Mouse (Mus musculus) hindbrain, embryonic 16.5 days (tissue): ENCODE results near the gene Slc2a5. TPM values are rescaled to one million over a fixed set of nuclear protein-coding genes. Genes with fewer than 3 reads are reported as not detected.

Experiments used
- ATAC-seq: fragments of 200-750 bp; cut with Nextera tagmentation; 2 replicates; pipeline ENCODE4 v1.8.0; 2017; ENCODE audit warnings: moderate TSS enrichment, moderate library complexity
- H3K27ac ChIP-seq: fragments of 300-500 bp; sonication (generic); 2 replicates; pipeline ENCODE4 v1.5.1; 2014; ENCODE audit warnings: low read depth, mild to moderate bottlenecking, control low read depth, low read length, moderate library complexity
- H3K27me3 ChIP-seq: fragments of 300-500 bp; sonication (generic); replicated peaks from 2 replicates; pipeline ENCODE4 v1.6.1; 2014; ENCODE audit warnings: low read length; ENCODE audit not compliant: control insufficient read depth, insufficient read depth
- H3K36me3 ChIP-seq: fragments of 300-500 bp; sonication (generic); 2 replicates; pipeline ENCODE4 v1.6.1; 2014; ENCODE audit warnings: mild to moderate bottlenecking, low read length, moderate library complexity, mixed read lengths; ENCODE audit not compliant: control insufficient read depth, insufficient read depth
- H3K4me1 ChIP-seq: fragments of 300-500 bp; sonication (generic); 2 replicates; pipeline ENCODE4 v1.6.1; 2014; ENCODE audit warnings: low read depth, low read length; ENCODE audit not compliant: control insufficient read depth, insufficient read depth
- H3K4me2 ChIP-seq: fragments of 300-500 bp; sonication (generic); 2 replicates; pipeline ENCODE4 v1.6.1; 2014; ENCODE audit warnings: mild to moderate bottlenecking, low read length, control low read depth, moderate library complexity
- H3K4me3 ChIP-seq: fragments of 300-500 bp; sonication (generic); 2 replicates; pipeline ENCODE4 v1.5.1; 2014; ENCODE audit warnings: mild to moderate bottlenecking, low read length, control low read depth, moderate library complexity
- H3K9ac ChIP-seq: fragments of 300-500 bp; sonication (generic); 2 replicates; pipeline ENCODE4 v1.6.1; 2014; ENCODE audit warnings: low read depth, mild to moderate bottlenecking, control low read depth, low read length, moderate library complexity
- H3K9me3 ChIP-seq: fragments of 300-500 bp; sonication (generic); 2 replicates; pipeline ENCODE4 v1.6.1; 2014; ENCODE audit warnings: mild to moderate bottlenecking, low read length, moderate library complexity; ENCODE audit not compliant: control insufficient read depth
- WGBS: fragments of 180-500 bp; shearing (Covaris S2); extraction: QIAGEN DNeasy Blood & Tissue Kit; methylation state at CpG from one replicate; pipeline ENCODE4 v1.1.7; 2014; 5-methylcytosine and 5-hydroxymethylcytosine counted together
- polyA plus RNA-seq: library from polyadenylated mRNA; unstranded; fragments of >200 nt; fragmentation: Nextera tagmentation; extraction: Ambion mirVana; gene quantifications from 2 replicates; pipeline ENCODE4 v1.2.1, GENCODE M21; 2015

The Slc2a5 gene
- polyA plus RNA-seq: 2.8 and 3.0 TPM in 2 replicates

GRCm38 (mm10) chr4:150119055-150119454, at the start of gene Slc2a5:
Gene Slc2a5, plus strand, starts transcription at chr4:150119283.
- Histone ChIP-seq H3K4me3 (no peak within 1 kb of the TSS), H3K9ac (no peak within 1 kb of the TSS)

DNA sequence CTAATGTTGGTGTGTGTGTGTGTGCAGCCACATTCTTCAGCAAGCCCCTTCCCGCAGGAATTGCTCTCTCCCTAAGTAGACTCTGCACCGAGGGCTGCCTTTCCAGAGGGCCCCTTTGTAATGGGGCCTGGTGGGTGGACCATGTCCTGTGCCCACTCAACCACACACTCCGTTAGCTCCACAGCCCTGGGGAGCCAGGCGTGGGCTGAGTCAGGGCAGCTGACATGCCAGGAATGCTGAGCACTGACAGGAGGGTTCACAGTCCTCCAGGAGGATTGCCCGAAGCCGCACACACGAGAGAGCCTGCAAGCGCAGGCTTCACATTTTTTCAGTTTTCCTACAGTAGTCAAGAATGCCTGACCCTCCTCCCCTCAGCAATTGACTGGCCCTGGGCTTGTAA, 48.9 kb upstream of the Slc2a5 start:
- 41% methylated on average over 8 of the region's 8 CpGs for WGBS
- Histone ChIP-seq H3K36me3 (no peaks in the 10 kb centered on the region), H3K4me1 (no peaks in the 10 kb centered on the region), H3K4me3 (no peak overlapping the region), H3K27ac (no peak overlapping the region), H3K4me2 (no peak overlapping the region), H3K9ac (no peak overlapping the region), H3K9me3 (no peaks in the 10 kb centered on the region), H3K27me3 (no peaks in the 10 kb centered on the region; the same call in 1 of the 2 replicates)
- no peak for ATAC-seq

More at GRCm38 (mm10) chr4:150119055-150119454, at the start of gene Slc2a5:
- ATAC-seq: 0 out of 2 replicates have a peak, but pooled peaks have one; percentile 25
- H3K4me1 ChIP-seq: no peaks in the 10 kb centered on the region; the same call in 1 of the 2 replicates
- 0 out of 2 replicates have a peak within 1 kb of the TSS, but pooled peaks have one; percentile 6 for H3K27ac ChIP-seq
- WGBS: 11% methylated on average over 15 of the region's 15 CpGs
- H3K27me3 ChIP-seq: no peaks in the 10 kb centered on the region
- no peaks in the 10 kb centered on the region for H3K36me3 ChIP-seq
- H3K9me3 ChIP-seq: no peaks in the 10 kb centered on the region
- H3K4me2 ChIP-seq: peak within 1 kb of the TSS; percentile 39

DNA sequence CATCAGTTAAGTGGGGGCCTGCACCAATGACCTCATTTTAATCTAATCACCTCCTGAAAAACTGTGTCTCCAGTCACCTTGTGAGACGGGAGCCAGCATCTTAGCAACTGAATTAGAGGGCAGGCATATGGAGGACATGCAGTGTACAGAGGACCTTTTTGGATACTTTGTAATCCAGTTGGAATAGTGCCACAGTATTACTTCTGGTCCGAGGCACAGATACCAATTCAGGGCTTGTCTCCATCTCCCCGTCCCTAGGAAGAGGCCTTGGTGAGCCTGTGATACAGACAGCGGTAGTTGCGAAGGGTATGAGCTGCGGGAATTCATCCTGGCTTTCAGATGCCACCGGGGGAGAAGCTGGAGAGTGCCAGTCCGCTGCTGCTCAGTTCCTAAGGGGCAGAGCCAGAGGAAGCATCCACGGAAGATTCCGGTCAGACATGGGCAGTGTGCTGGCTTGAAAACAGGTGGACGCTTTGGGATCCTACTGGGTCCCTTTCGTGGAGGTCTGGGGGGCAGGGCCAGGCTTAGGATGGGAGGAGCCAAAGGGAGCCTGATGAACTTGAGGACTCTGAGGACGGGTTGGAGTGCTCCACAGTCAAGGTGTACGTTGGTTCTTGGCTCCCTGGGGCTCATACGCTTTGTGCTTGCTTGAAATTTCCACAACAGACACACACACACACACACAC, 46.5 kb upstream of the Slc2a5 start:
- Histone ChIP-seq H3K27me3 (no peaks in the 10 kb centered on the region; the same call in 1 of the 2 replicates), H3K4me1 (no peaks in the 10 kb centered on the region), H3K27ac (no peak overlapping the region), H3K9ac (no peak overlapping the region), H3K36me3 (no peaks in the 10 kb centered on the region), H3K4me2 (no peak overlapping the region), H3K4me3 (no peak overlapping the region), H3K9me3 (no peaks in the 10 kb centered on the region)
- no peak for ATAC-seq
- WGBS: 45% methylated on average over 15 of the region's 15 CpGs

- no peaks in the 10 kb centered on the region for H3K36me3 ChIP-seq
- WGBS: 15% methylated on average over 8 of the region's 8 CpGs
- ATAC-seq: no peak
- H3K9me3 ChIP-seq: no peaks in the 10 kb centered on the region
- H3K4me1 ChIP-seq: no peaks in the 10 kb centered on the region
- H3K4me3 ChIP-seq: no peak overlapping the region
- H3K27ac ChIP-seq: no peak overlapping the region
- H3K4me2 ChIP-seq: no peak overlapping the region
- H3K9ac ChIP-seq: no peak overlapping the region
- no peaks in the 10 kb centered on the region; the same call in 1 of the 2 replicates for H3K27me3 ChIP-seq
Measured at GRCm38 (mm10) chr4:150073102-150073473, 46.0 kb upstream of the Slc2a5 start.

- Histone ChIP-seq H3K27me3 (no peaks in the 10 kb centered on the region; the same call in 1 of the 2 replicates), H3K9me3 (no peaks in the 10 kb centered on the region), H3K4me3 (no peak overlapping the region), H3K9ac (no peak overlapping the region), H3K36me3 (no peaks in the 10 kb centered on the region), H3K4me1 (no peaks in the 10 kb centered on the region), H3K27ac (no peak overlapping the region), H3K4me2 (no peak overlapping the region)
- ATAC-seq: no peak
- WGBS: 89% methylated on average over 7 of the region's 7 CpGs
Measured at GRCm38 (mm10) chr4:150075350-150075749, 43.7 kb upstream of the Slc2a5 start.

GRCm38 (mm10) chr4:150076147-150076546, 42.9 kb upstream of the Slc2a5 start:
- Histone ChIP-seq H3K4me1 (no peaks in the 10 kb centered on the region), H3K27ac (no peak overlapping the region), H3K4me3 (no peak overlapping the region), H3K36me3 (no peaks in the 10 kb centered on the region), H3K9ac (no peak overlapping the region), H3K27me3 (no peaks in the 10 kb centered on the region; the same call in 1 of the 2 replicates), H3K9me3 (no peaks in the 10 kb centered on the region), H3K4me2 (no peak overlapping the region)
- WGBS: 42% methylated on average over 18 of the region's 18 CpGs
- no peak for ATAC-seq

DNA sequence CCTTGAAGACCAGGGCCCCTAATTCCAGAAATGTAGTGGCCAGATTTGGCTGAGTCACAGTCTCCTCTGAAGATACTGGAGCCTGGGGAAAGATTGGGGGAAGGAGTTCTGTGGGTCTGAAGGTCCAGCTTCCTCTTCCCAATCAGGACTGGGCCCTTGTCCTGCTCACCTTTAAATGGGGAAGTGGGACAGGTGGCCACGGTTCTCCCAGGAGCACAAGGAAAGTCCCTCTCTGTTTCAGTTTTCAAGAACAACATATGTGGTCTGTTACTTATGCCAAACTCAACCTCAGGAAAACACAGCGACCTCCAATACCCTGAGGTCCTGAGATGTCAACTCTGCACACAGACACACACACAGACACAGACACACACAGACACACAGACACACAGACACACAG, 40.4 kb upstream of the Slc2a5 start:
- H3K36me3 ChIP-seq: no peaks in the 10 kb centered on the region
- no peak for ATAC-seq
- 92% methylated on average over 2 of the region's 2 CpGs for WGBS
- no peak overlapping the region for H3K4me3 ChIP-seq
- H3K4me1 ChIP-seq: no peaks in the 10 kb centered on the region
- no peaks in the 10 kb centered on the region for H3K9me3 ChIP-seq
- H3K9ac ChIP-seq: no peak overlapping the region
- H3K4me2 ChIP-seq: no peak overlapping the region
- no peaks in the 10 kb centered on the region; the same call in 1 of the 2 replicates for H3K27me3 ChIP-seq
- no peak overlapping the region for H3K27ac ChIP-seq

DNA sequence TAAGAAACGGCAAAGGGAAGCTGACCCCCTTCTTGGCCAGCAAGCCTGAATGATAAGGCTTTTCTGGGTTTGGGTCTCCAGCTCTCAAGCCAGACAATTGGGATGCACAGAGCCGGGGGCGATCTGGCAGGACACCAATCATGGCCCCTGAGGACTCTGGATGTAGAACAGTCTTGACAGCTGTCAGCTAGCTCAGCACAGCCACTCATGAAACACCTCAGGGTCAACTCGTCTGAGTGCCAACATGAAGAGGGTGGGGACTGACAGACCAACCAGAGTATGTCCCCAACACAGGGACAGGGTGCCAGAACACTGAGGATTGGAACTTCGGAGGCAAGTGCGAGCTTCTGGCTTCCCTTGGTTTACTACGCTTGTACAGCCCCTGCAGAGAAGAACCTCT, 39.8 kb upstream of the Slc2a5 start:
- Histone ChIP-seq H3K4me3 (no peak overlapping the region), H3K9ac (no peak overlapping the region), H3K27me3 (no peaks in the 10 kb centered on the region), H3K36me3 (no peaks in the 10 kb centered on the region), H3K27ac (no peak overlapping the region), H3K4me2 (no peak overlapping the region), H3K4me1 (no peaks in the 10 kb centered on the region), H3K9me3 (no peaks in the 10 kb centered on the region)
- no peak for ATAC-seq
- 73% methylated on average over 7 of the region's 7 CpGs for WGBS

- ATAC-seq: no peak
- 89% methylated on average over 11 of the region's 11 CpGs for WGBS
Measured at GRCm38 (mm10) chr4:150080330-150080967, 38.6 kb upstream of the Slc2a5 start.

More at GRCm38 (mm10) chr4:150080330-150080967, 38.6 kb upstream of the Slc2a5 start:
- H3K27ac ChIP-seq: no peak overlapping the region
- H3K27me3 ChIP-seq: no peaks in the 10 kb centered on the region
- no peak overlapping the region for H3K4me2 ChIP-seq
- H3K9ac ChIP-seq: no peak overlapping the region
- H3K4me1 ChIP-seq: no peaks in the 10 kb centered on the region
- no peak overlapping the region for H3K4me3 ChIP-seq
- H3K9me3 ChIP-seq: no peaks in the 10 kb centered on the region
- H3K36me3 ChIP-seq: no peaks in the 10 kb centered on the region
